Mouse (Mus musculus): ENCODE data around the gene Cdkn2b.

GRCm38 (mm10) chr4:89308001-89308400 lies 2.8 kb downstream of the Cdkn2b start:
- TF ChIP-seq POLR2A (IDR thresholded peaks at IDR 0.05; ENCODE audit: borderline replicate concordance, low read depth, low read length) (no peak), CTCF (IDR thresholded peaks at IDR 0.05; ENCODE audit: low read depth, low read length) (no peak)
